Mouse (Mus musculus): ENCODE results near the gene Xlr4a.
"Not testable (repeated sequence)": the region's sequence is repeated elsewhere in the genome, so short reads cannot be mapped to it uniquely, and the experiment has no call there.

The Xlr4a gene

GRCm38 (mm10) chrX:73082267-73083055, at the start of gene Xlr4a:
Gene Xlr4a, minus strand, starts transcription at chrX:73082478.
- in situ Hi-C loops (cut with MseI, MboI): not testable (repeated sequence)

- in situ Hi-C loops (cut with MseI, MboI): not testable (repeated sequence)
Observed at GRCm38 (mm10) chrX:73122859-73123829, 40.9 kb upstream of the Xlr4a start.

- in situ Hi-C loops (cut with MseI, MboI): not testable (repeated sequence)
Observed at GRCm38 (mm10) chrX:73116747-73117146, 34.5 kb upstream of the Xlr4a start, which contains the start of gene Gm14685. Gene Gm14685, plus strand, starts transcription at chrX:73117047.

- in situ Hi-C loops (cut with MseI, MboI): not testable (repeated sequence)
Observed at GRCm38 (mm10) chrX:73096941-73097508, 14.7 kb upstream of the Xlr4a start, which contains the start of gene Xlr3a. Gene Xlr3a, minus strand, starts transcription at chrX:73097095.

GRCm38 (mm10) chrX:73066765-73067312, 15.4 kb downstream of the Xlr4a start:
- in situ Hi-C loops (cut with MseI, MboI): loop anchor here (25.0 kb wide), 1 partner anchor 170 kb away; the partner anchor contains the start of genes F8a (in 2 of the 2) and Xlr4c (in 2 of the 2)

GRCm38 (mm10) chrX:73064415-73064793, 17.9 kb downstream of the Xlr4a start, which contains the start of gene Pnma3:
Gene Pnma3, plus strand, starts transcription at chrX:73064787.
- in situ Hi-C loops (cut with MseI, MboI): loop anchor here (25.0 kb wide), 1 partner anchor 173 kb away; the partner anchor contains the start of genes F8a (in 2 of the 2) and Xlr4c (in 2 of the 2)

GRCm38 (mm10) chrX:73063512-73064414, 18.5 kb downstream of the Xlr4a start:
- in situ Hi-C loops (cut with MseI, MboI): loop anchor here (25.0 kb wide), 1 partner anchor 174 kb away; the partner anchor contains the start of genes F8a (in 2 of the 2) and Xlr4c (in 2 of the 2)

- in situ Hi-C loops (cut with MseI, MboI): loop anchor here (25.0 kb wide), 1 partner anchor 175 kb away; the partner anchor contains the start of genes F8a (in 2 of the 2) and Xlr4c (in 2 of the 2)
Observed at GRCm38 (mm10) chrX:73062323-73062722, 20.0 kb downstream of the Xlr4a start.

GRCm38 (mm10) chrX:73061528-73061927, 20.8 kb downstream of the Xlr4a start:
- in situ Hi-C loops (cut with MseI, MboI): loop anchor here (25.0 kb wide), 1 partner anchor 176 kb away; the partner anchor contains the start of genes F8a (in 2 of the 2) and Xlr4c (in 2 of the 2)

GRCm38 (mm10) chrX:73053860-73054563, 28.3 kb downstream of the Xlr4a start:
- in situ Hi-C loops (cut with MseI, MboI): loop anchor here (25.0 kb wide), 1 partner anchor 183 kb away; the partner anchor contains the start of genes F8a (in 2 of the 2) and Xlr4c (in 2 of the 2)

GRCm38 (mm10) chrX:73039666-73040065, 42.6 kb downstream of the Xlr4a start:
- in situ Hi-C loops (cut with MseI, MboI): loop anchor here in 1 of 2 experiments (10.0 to 25.0 kb wide), 2 partner anchors 298 to 395 kb away; partner anchors contain the start of genes Gm45015, Trex2 and Zfp275

GRCm38 (mm10) chrX:73038831-73039230, 43.4 kb downstream of the Xlr4a start:
- in situ Hi-C loops (cut with MseI, MboI): loop anchor here in 1 of 2 experiments (25.0 kb wide), 1 partner anchor 298 kb away; the partner anchor contains the start of genes Gm45015 and Zfp275

GRCm38 (mm10) chrX:73037003-73037402, 45.3 kb downstream of the Xlr4a start, which contains the start of gene Pnma5:
Gene Pnma5, minus strand, starts transcription at chrX:73037103.
- in situ Hi-C loops (cut with MseI, MboI): loop anchor here in 1 of 2 experiments (25.0 kb wide), 1 partner anchor 300 kb away; the partner anchor contains the start of genes Gm45015 and Zfp275
